Mouse (Mus musculus) hindbrain, embryonic 14.5 days (tissue): ENCODE results near the gene Zbtb32. TPM values are rescaled to one million over a fixed set of nuclear protein-coding genes. Genes with fewer than 3 reads are reported as not detected.

ENCODE experiments used
- ATAC-seq: fragments of 200-750 bp; cut with Nextera tagmentation; 2 replicates; pipeline ENCODE4 v1.8.0; 2017; ENCODE audit warnings: moderate number of reproducible peaks, mild to moderate bottlenecking, moderate TSS enrichment, moderate library complexity; ENCODE audit not compliant: low FRiP score
- DNase-seq: peaks from one replicate; pipeline ENCODE4 v3.0.0-alpha.2; 2015; ENCODE audit warnings: low spot score
- H3K27ac ChIP-seq: fragments of 300-500 bp; sonication (generic); 2 replicates; pipeline ENCODE4 v1.5.1; 2014; ENCODE audit warnings: mild to moderate bottlenecking, moderate library complexity
- H3K27me3 ChIP-seq: fragments of 300-500 bp; sonication (generic); 2 replicates; pipeline ENCODE4 v1.6.1; 2014; ENCODE audit warnings: mild to moderate bottlenecking, low read length, mixed read lengths; ENCODE audit not compliant: control insufficient read depth, insufficient read depth
- H3K36me3 ChIP-seq: fragments of 300-500 bp; sonication (generic); replicated peaks from 2 replicates; pipeline ENCODE4 v1.6.1; 2014; ENCODE audit not compliant: control insufficient read depth, insufficient read depth
- H3K4me1 ChIP-seq: fragments of 300-500 bp; sonication (generic); replicated peaks from 2 replicates; pipeline ENCODE4 v1.6.1; 2014; ENCODE audit warnings: antibody characterized with exemption, low read length, mixed read lengths; ENCODE audit not compliant: control insufficient read depth, insufficient read depth
- H3K4me2 ChIP-seq: fragments of 300-500 bp; sonication (generic); replicated peaks from 2 replicates; pipeline ENCODE4 v1.6.1; 2014; ENCODE audit warnings: mild to moderate bottlenecking, moderate library complexity
- H3K4me3 ChIP-seq: fragments of 300-500 bp; sonication (generic); replicated peaks from 2 replicates; pipeline ENCODE4 v1.5.1; 2014; ENCODE audit warnings: mild to moderate bottlenecking, low read length
- H3K9ac ChIP-seq: fragments of 300-500 bp; sonication (generic); 2 replicates; pipeline ENCODE4 v1.6.1; 2014
- H3K9me3 ChIP-seq: fragments of 300-500 bp; sonication (generic); 2 replicates; pipeline ENCODE4 v1.6.1; 2016; ENCODE audit warnings: low read length; ENCODE audit not compliant: control insufficient read depth
- WGBS: fragments of 180-500 bp; shearing (Covaris S2); extraction: QIAGEN DNeasy Blood & Tissue Kit; methylation state at CpG from one replicate; pipeline ENCODE4 v1.1.7; 2014; 5-methylcytosine and 5-hydroxymethylcytosine counted together
- polyA plus RNA-seq: library from polyadenylated mRNA; unstranded; fragments of >200 nt; fragmentation: Nextera tagmentation; extraction: Ambion mirVana; gene quantifications from 2 replicates; pipeline ENCODE4 v1.2.1, GENCODE M21; 2014

The Zbtb32 gene
- polyA plus RNA-seq, 1 experiment from 2014 or later = 0.35 TPM

DNA sequence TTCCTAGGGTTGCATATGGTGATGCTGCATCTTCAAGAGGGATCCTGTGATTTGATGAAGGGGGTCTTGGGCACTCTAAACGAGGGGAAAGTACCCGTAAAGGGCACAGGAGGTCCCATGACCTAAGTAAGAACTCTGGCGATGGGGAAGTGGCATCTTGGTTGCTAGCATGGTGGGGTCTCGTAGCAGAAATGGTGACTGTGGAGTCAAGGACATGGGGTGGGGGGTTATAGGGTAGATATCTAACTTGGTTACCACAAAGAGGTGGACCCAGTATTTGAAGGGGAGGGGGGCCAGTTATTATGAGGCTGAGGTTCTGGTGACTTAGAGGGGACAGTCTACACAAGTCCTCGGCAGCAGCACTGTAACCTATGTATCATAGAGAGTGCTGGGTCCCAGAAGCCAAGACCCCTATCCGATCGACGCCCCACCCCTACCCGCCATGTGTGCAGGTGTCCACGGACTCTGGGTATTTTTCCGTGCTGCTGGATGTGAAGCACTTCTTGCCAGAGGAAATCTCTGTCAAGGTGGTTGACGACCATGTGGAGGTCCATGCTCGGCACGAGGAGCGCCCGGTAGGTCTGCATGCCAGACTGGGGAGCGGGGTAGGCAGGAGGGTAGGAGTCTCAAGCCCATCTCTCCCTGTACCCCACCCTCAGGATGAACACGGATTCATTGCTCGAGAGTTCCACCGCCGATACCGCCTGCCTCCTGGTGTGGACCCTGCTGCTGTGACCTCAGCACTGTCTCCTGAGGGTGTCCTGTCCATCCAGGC is 44.7 kb downstream of the Zbtb32 start:
- no peak overlapping the region for H3K9ac ChIP-seq

DNA sequence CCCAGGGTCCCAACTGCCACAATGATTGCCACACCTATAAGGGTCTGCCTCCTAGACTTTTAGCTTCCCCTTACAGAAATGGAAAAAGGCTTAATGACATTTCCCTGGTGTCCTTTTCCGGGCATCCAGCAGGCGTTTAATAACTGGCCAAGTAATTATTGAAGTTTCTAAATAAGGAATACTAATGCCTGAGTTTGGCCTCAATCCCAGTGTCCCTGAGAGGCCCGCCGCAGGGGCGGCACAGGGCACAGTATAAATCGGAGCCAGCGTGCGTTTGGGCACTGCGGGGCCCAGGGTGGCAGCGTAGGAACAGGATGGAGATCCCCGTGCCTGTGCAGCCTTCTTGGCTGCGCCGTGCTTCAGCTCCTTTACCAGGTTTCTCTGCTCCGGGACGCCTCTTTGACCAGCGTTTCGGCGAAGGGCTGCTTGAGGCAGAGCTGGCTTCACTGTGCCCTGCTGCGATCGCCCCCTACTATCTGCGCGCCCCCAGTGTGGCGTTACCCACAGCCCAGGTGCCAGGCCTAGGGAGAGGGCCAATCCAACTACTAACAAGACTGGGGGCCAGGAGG is 45.6 kb downstream of the Zbtb32 start:
- Histone ChIP-seq H3K36me3 (peaks cover 36% of the 10 kb centered on the region), H3K27me3 (peaks cover 8% of the 10 kb centered on the region; the same call in 1 of the 2 replicates), H3K4me2 (peak overlapping the region; percentile 74), H3K4me3 (peak overlapping the region; percentile 54), H3K4me1 (peaks cover 14% of the 10 kb centered on the region), H3K27ac (peak overlapping the region; percentile 61; the same call in 1 of the 2 replicates), H3K9ac (peak overlapping the region; percentile 50; the same call in 1 of the 2 replicates), H3K9me3 (no peaks in the 10 kb centered on the region)
- WGBS = 7% methylated on average over 23 of the region's 23 CpGs
- DNase-seq (no peak), ATAC-seq (no peak)

More for the DNA sequence above, 44.7 kb downstream of the Zbtb32 start:
- ATAC-seq = no peak
- peak overlapping the region; percentile 74 for H3K4me2 ChIP-seq
- H3K4me3 ChIP-seq = no peak overlapping the region
- peaks cover 8% of the 10 kb centered on the region; the same call in 1 of the 2 replicates for H3K27me3 ChIP-seq
- no peak for DNase-seq
- H3K36me3 ChIP-seq = peaks cover 30% of the 10 kb centered on the region
- WGBS = 87% methylated on average over 22 of the region's 22 CpGs
- H3K9me3 ChIP-seq = no peaks in the 10 kb centered on the region
- H3K4me1 ChIP-seq = peaks cover 23% of the 10 kb centered on the region
- no peak overlapping the region for H3K27ac ChIP-seq

- Histone ChIP-seq H3K27ac (peak within 1 kb of the TSS; percentile 91), H3K4me1 (peaks cover 13% of the 10 kb centered on the region), H3K27me3 (peaks cover 8% of the 10 kb centered on the region; the same call in 1 of the 2 replicates), H3K36me3 (peaks cover 36% of the 10 kb centered on the region), H3K4me3 (peak within 1 kb of the TSS; percentile 54), H3K4me2 (peak within 1 kb of the TSS; percentile 74), H3K9me3 (no peaks in the 10 kb centered on the region), H3K9ac (peak within 1 kb of the TSS; percentile 58)
- WGBS = under 1% methylated on average over 44 of the region's 44 CpGs
- peak; percentile 97 for DNase-seq
- ATAC-seq = peak; percentile 95
Measured at GRCm38 (mm10) chr7:30552102-30553020, 46.3 kb downstream of the Zbtb32 start, which contains the start of the genes Hspb6 and Proser3. Gene Hspb6 (plus strand): TSS chr7:30552178. Gene Proser3 (minus strand): TSS chr7:30552299.

DNA sequence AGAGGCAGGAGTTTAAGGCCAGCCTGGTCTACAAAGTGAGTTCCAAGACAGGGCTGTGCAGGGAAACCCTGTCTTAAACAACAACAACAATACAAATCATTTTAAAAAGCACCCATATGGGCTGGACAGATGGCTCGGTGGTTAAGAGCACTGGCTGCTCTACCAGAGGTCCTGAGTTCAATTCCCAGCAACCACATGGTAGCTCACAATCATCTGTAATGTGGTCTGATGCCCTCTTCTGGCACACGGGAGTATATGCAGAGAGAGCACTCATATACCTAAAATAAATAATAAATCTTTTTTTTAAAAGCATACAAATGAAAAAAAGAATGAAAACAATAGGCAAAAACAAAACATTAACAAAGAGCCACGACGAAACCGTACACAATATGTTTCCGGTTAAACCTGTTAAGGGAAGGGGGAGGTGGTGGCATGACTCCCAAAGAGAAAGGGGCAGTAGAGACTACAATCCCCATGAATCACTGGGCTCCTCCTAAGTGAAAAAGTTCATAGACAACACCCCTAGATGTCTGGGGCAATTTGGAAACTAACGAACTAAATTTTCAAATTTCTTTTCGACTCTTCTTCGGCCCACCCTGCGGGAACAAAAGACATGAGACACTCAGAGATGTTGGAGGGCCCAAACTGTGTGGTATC is 47.1 kb downstream of the Zbtb32 start:
- DNase-seq (peak; percentile 82), ATAC-seq (peak; percentile 58)
- H3K9me3 ChIP-seq = no peaks in the 10 kb centered on the region
- H3K9ac ChIP-seq = peak overlapping the region; percentile 58
- H3K27me3 ChIP-seq = peaks cover 8% of the 10 kb centered on the region; the same call in 1 of the 2 replicates
- peaks cover 13% of the 10 kb centered on the region for H3K4me1 ChIP-seq
- H3K36me3 ChIP-seq = peaks cover 34% of the 10 kb centered on the region
- peak overlapping the region; percentile 74 for H3K4me2 ChIP-seq
- 4% methylated on average over 10 of the region's 10 CpGs for WGBS
- H3K27ac ChIP-seq = peak overlapping the region; percentile 91
- peak overlapping the region; percentile 54 for H3K4me3 ChIP-seq

DNA sequence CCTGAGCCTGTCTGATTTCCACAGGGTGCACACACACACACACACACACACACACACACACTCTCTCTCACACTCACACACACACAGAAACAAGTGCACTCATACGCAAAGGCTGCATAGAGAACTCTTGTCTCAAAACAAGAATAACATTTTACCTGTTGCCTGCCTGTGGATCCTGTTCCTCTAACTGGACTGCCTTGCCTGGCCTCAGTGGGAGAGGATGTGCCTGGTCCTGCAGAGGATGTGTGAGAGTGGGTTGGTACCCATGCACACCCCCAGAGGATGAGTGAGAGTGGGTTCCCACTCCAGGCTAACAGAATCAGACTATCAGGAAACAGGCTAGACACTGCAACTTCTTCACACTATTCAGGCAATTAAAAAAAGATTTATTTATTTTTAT is 48.1 kb downstream of the Zbtb32 start:
- Histone ChIP-seq H3K4me1 (peaks cover 13% of the 10 kb centered on the region), H3K9me3 (no peaks in the 10 kb centered on the region), H3K27me3 (peaks cover 8% of the 10 kb centered on the region; the same call in 1 of the 2 replicates), H3K27ac (no peak overlapping the region), H3K9ac (no peak overlapping the region), H3K4me2 (no peak overlapping the region), H3K4me3 (no peak overlapping the region), H3K36me3 (peaks cover 33% of the 10 kb centered on the region)
- WGBS = 96% methylated on average over 1 of the region's 1 CpGs
- ATAC-seq (no peak), DNase-seq (no peak)

DNA sequence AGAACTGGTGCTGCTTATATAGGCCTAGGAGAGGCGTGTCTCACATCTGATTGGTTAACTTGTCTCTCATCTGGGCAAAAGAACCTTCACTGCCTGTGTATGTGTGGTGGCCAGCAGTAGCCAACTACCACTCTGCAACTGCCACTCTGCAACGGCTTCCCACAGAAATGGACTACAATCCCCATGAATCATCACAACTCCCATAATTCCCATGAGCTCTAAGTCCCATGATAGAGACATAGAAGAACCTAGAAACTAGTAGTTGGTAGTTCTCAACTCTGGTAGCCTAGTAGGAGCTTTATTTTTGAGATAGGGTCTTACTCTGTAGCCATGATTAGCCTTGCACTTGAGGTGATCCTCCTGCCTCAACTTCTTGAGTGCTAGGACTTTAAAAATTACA is 48.8 kb downstream of the Zbtb32 start:
- no peak for ATAC-seq
- Histone ChIP-seq H3K9ac (no peak overlapping the region), H3K4me3 (no peak overlapping the region), H3K36me3 (peaks cover 26% of the 10 kb centered on the region), H3K4me2 (no peak overlapping the region), H3K9me3 (no peaks in the 10 kb centered on the region), H3K4me1 (peaks cover 13% of the 10 kb centered on the region), H3K27ac (no peak overlapping the region), H3K27me3 (peaks cover 8% of the 10 kb centered on the region; the same call in 1 of the 2 replicates)
- DNase-seq = no peak
- 83% methylated on average over 2 of the region's 2 CpGs for WGBS

- H3K4me1 ChIP-seq = no peaks in the 10 kb centered on the region
- H3K9me3 ChIP-seq = no peaks in the 10 kb centered on the region
- no peak overlapping the region for H3K4me3 ChIP-seq
- H3K4me2 ChIP-seq = no peak overlapping the region
- H3K27ac ChIP-seq = no peak overlapping the region
- peaks cover 41% of the 10 kb centered on the region for H3K36me3 ChIP-seq
- H3K9ac ChIP-seq = no peak overlapping the region
- no peak for DNase-seq
- WGBS = 93% methylated on average over 2 of the region's 2 CpGs
- no peak for ATAC-seq
- H3K27me3 ChIP-seq = no peaks in the 10 kb centered on the region
Measured at GRCm38 (mm10) chr7:30544327-30544726, 54.4 kb downstream of the Zbtb32 start.

DNA sequence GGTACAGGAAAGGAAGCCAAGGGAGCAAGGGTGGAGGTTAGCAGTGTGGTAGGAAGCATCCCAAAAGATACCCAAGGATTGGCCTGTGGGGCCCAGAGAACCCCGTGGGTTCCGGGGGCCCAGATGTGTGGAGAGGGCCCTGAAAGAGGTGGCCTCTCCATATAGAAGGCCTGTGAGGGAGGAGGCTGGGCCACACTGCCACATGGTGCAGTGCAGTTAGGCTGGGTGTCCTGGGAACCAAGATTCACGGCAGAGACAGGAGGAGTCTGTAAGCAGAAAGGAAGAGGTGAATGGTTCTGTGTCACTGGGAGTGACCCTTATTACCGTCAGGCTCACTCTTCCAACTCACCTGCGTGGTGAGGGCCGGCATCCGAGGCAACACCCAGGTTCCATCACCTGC is 58.1 kb downstream of the Zbtb32 start:
- Histone ChIP-seq H3K4me2 (no peak overlapping the region), H3K27me3 (no peaks in the 10 kb centered on the region), H3K9ac (no peak overlapping the region), H3K36me3 (peaks cover 23% of the 10 kb centered on the region; the same call in 1 of the 2 replicates), H3K9me3 (no peaks in the 10 kb centered on the region), H3K4me3 (no peak overlapping the region), H3K4me1 (peaks cover 4% of the 10 kb centered on the region), H3K27ac (no peak overlapping the region)
- DNase-seq (no peak), ATAC-seq (no peak)
- WGBS = 85% methylated on average over 7 of the region's 7 CpGs
